Mouse (Mus musculus): ENCODE results near the gene Enoph1. TPM values are rescaled to one million over a fixed set of nuclear protein-coding genes. Genes with fewer than 3 reads are reported as not detected.

Gene Enoph1
- polyA plus RNA-seq, 1 experiment, result 8.2 TPM

GRCm38 (mm10) chr5:100046096-100046495 lies 6.3 kb downstream of the Enoph1 start:
- peaks cover 52% of the 10 kb centered on the region for H3K79me2 ChIP-seq (ENCODE audit: control insufficient read depth, insufficient read depth)
- H3K27me3 ChIP-seq (ENCODE audit: control insufficient read depth, insufficient read depth, insufficient read length), result no peaks in the 10 kb centered on the region
- no peak overlapping the region for H3ac ChIP-seq (ENCODE audit: control insufficient read depth, insufficient read length)
- H3K4me2 ChIP-seq (ENCODE audit: low read depth), result no peak overlapping the region
- H3K36me3 ChIP-seq (ENCODE audit: control insufficient read depth, insufficient read depth), result no peaks in the 10 kb centered on the region
- H3K4me3 ChIP-seq, result no peak overlapping the region
- TF ChIP-seq CEBPB (IDR thresholded peaks at IDR 0.05; ENCODE audit: insufficient read depth, poor library complexity, severe bottlenecking) (no peak), POLR2A (IDR thresholded peaks at IDR 0.05; ENCODE audit: insufficient read length, low read depth) (no peak), E2F4 (IDR thresholded peaks at IDR 0.05; ENCODE audit: insufficient read depth) (no peak), TCF12 (IDR thresholded peaks at IDR 0.05; ENCODE audit: insufficient read depth, poor library complexity, severe bottlenecking) (no peak), MYOD1 (IDR thresholded peaks at IDR 0.05; ENCODE audit: control insufficient read depth in 1 of 3, insufficient read length in 2 of 3, low read depth in 2 of 3) (no peak), SRF (IDR thresholded peaks at IDR 0.05; ENCODE audit: control insufficient read depth, insufficient read length, low read depth) (no peak)

DNA sequence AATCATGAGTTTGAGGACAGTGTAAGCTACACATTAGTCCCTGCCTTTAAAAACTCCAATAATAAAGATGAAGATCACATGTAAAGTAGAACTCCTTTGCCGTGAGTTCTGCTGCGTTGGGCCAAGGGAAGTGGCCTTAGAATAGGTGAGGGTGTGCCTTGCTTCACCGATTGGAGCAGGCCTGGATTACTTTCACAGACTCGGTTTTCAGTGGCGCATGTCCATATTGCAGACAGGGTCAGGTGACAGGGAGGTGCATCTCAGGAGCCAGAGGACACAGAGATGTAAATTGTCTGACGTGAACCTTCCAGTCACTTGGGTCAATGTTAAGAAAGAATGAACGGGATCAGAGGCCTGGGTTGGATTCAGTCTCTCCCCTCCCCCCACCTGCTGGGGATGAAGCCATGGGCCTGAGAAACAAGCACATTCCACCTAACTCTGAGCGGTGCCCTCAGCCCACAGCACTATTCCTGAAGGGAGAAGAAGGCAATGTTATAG lies 7.4 kb downstream of the Enoph1 start:
- Histone ChIP-seq H3K79me2 (ENCODE audit: control insufficient read depth, insufficient read depth) (peaks cover 41% of the 10 kb centered on the region), H3ac (ENCODE audit: control insufficient read depth, insufficient read length) (no peak overlapping the region), H3K4me3 (no peak overlapping the region), H3K4me2 (ENCODE audit: low read depth) (no peak overlapping the region), H3K27me3 (ENCODE audit: control insufficient read depth, insufficient read depth, insufficient read length) (no peaks in the 10 kb centered on the region), H3K36me3 (ENCODE audit: control insufficient read depth, insufficient read depth) (no peaks in the 10 kb centered on the region)
- TF ChIP-seq TCF3 (IDR thresholded peaks at IDR 0.05; ENCODE audit: insufficient read length, low read depth), result no peak
- TF ChIP-seq POLR2AphosphoS2 (IDR thresholded peaks at IDR 0.05; ENCODE audit: insufficient read length, low read depth), result no peak
- no peak for TF ChIP-seq USF1 (IDR thresholded peaks at IDR 0.05; ENCODE audit: low read depth)
- TF ChIP-seq POLR2A (IDR thresholded peaks at IDR 0.05; ENCODE audit: insufficient read length, low read depth), result no peak
- no peak for TF ChIP-seq MAX (IDR thresholded peaks at IDR 0.05; ENCODE audit: low read depth)
- no peak for TF ChIP-seq MYOD1 (IDR thresholded peaks at IDR 0.05; ENCODE audit: control insufficient read depth in 1 of 3, insufficient read length in 2 of 3, low read depth in 2 of 3)
- TF ChIP-seq MYOG (IDR thresholded peaks at IDR 0.05; ENCODE audit: control insufficient read depth in 1 of 3, insufficient read depth in 1 of 3, insufficient read length in 2 of 3, low read depth in 2 of 3), result no peak

GRCm38 (mm10) chr5:100047871-100048270 lies 8.1 kb downstream of the Enoph1 start:
- TF ChIP-seq POLR2AphosphoS2 (IDR thresholded peaks at IDR 0.05; ENCODE audit: insufficient read length, low read depth), result no peak
- no peak for TF ChIP-seq MYOD1 (IDR thresholded peaks at IDR 0.05; ENCODE audit: control insufficient read depth in 1 of 3, insufficient read length in 2 of 3, low read depth in 2 of 3)
- TF ChIP-seq TCF12 (IDR thresholded peaks at IDR 0.05; ENCODE audit: insufficient read depth, poor library complexity, severe bottlenecking), result no peak
- TF ChIP-seq TCF3 (IDR thresholded peaks at IDR 0.05; ENCODE audit: insufficient read length, low read depth), result no peak
- TF ChIP-seq REST (IDR thresholded peaks at IDR 0.05; ENCODE audit: insufficient read depth, insufficient read length), result no peak
- no peak for TF ChIP-seq POLR2A (IDR thresholded peaks at IDR 0.05; ENCODE audit: insufficient read length, low read depth)
- no peak for TF ChIP-seq MYOG (IDR thresholded peaks at IDR 0.05; ENCODE audit: control insufficient read depth in 1 of 3, insufficient read depth in 1 of 3, insufficient read length in 2 of 3, low read depth in 2 of 3)
- TF ChIP-seq USF1 (IDR thresholded peaks at IDR 0.05; ENCODE audit: low read depth), result no peak
- H3K79me2 ChIP-seq (ENCODE audit: control insufficient read depth, insufficient read depth), result peaks cover 36% of the 10 kb centered on the region
- H3ac ChIP-seq (ENCODE audit: control insufficient read depth, insufficient read length), result no peak overlapping the region
- no peak overlapping the region for H3K4me3 ChIP-seq
- no peaks in the 10 kb centered on the region for H3K36me3 ChIP-seq (ENCODE audit: control insufficient read depth, insufficient read depth)
- H3K27me3 ChIP-seq (ENCODE audit: control insufficient read depth, insufficient read depth, insufficient read length), result no peaks in the 10 kb centered on the region
- H3K4me2 ChIP-seq (ENCODE audit: low read depth), result no peak overlapping the region

GRCm38 (mm10) chr5:100049904-100050303 lies 10.1 kb downstream of the Enoph1 start:
- TF ChIP-seq USF1 (IDR thresholded peaks at IDR 0.05; ENCODE audit: low read depth), result no peak
- no peak for TF ChIP-seq POLR2A (IDR thresholded peaks at IDR 0.05; ENCODE audit: insufficient read length, low read depth)
- TF ChIP-seq MAX (IDR thresholded peaks at IDR 0.05; ENCODE audit: low read depth), result no peak
- no peak for TF ChIP-seq E2F4 (IDR thresholded peaks at IDR 0.05; ENCODE audit: insufficient read depth)
- TF ChIP-seq REST (IDR thresholded peaks at IDR 0.05; ENCODE audit: insufficient read depth, insufficient read length), result no peak
- TF ChIP-seq TCF12 (IDR thresholded peaks at IDR 0.05; ENCODE audit: insufficient read depth, poor library complexity, severe bottlenecking), result no peak
- TF ChIP-seq MYOG (IDR thresholded peaks at IDR 0.05; ENCODE audit: control insufficient read depth in 1 of 3, insufficient read depth in 1 of 3, insufficient read length in 2 of 3, low read depth in 2 of 3), result no peak
- no peak for TF ChIP-seq TCF3 (IDR thresholded peaks at IDR 0.05; ENCODE audit: insufficient read length, low read depth)
- TF ChIP-seq MYOD1 (IDR thresholded peaks at IDR 0.05; ENCODE audit: control insufficient read depth in 1 of 3, insufficient read length in 2 of 3, low read depth in 2 of 3), result no peak
- TF ChIP-seq POLR2AphosphoS2 (IDR thresholded peaks at IDR 0.05; ENCODE audit: insufficient read length, low read depth), result no peak
- no peak for TF ChIP-seq CEBPB (IDR thresholded peaks at IDR 0.05; ENCODE audit: insufficient read depth, poor library complexity, severe bottlenecking)
- no peak for TF ChIP-seq SRF (IDR thresholded peaks at IDR 0.05; ENCODE audit: control insufficient read depth, insufficient read length, low read depth)
- H3K4me2 ChIP-seq (ENCODE audit: low read depth), result no peak overlapping the region
- H3K36me3 ChIP-seq (ENCODE audit: control insufficient read depth, insufficient read depth), result no peaks in the 10 kb centered on the region
- no peaks in the 10 kb centered on the region for H3K27me3 ChIP-seq (ENCODE audit: control insufficient read depth, insufficient read depth, insufficient read length)
- H3K4me3 ChIP-seq, result no peak overlapping the region
- H3K79me2 ChIP-seq (ENCODE audit: control insufficient read depth, insufficient read depth), result peaks cover 27% of the 10 kb centered on the region
- no peak overlapping the region for H3ac ChIP-seq (ENCODE audit: control insufficient read depth, insufficient read length)

DNA sequence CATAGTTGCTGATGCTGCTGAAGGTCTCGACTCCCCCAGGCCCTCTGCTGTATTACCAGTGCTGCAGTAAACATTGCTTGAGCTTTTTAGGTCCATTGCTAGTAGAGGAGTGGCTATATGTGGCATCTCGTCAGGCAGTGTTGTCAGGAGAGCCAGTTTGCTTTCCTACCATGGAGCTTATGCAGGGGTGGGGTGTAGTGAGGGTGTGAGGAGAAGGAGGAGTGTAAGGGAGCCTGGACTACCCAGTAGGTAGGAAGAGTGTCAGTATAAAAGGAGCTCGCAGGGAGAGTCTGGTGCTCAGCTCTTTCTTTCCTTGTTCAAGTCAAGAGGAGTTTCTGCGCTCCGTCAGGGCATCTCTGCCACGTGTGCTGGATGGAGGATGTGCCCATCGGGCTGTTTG lies 12.9 kb downstream of the Enoph1 start:
- Histone ChIP-seq H3ac (ENCODE audit: control insufficient read depth, insufficient read length) (no peak overlapping the region), H3K27me3 (ENCODE audit: control insufficient read depth, insufficient read depth, insufficient read length) (no peaks in the 10 kb centered on the region), H3K36me3 (ENCODE audit: control insufficient read depth, insufficient read depth) (no peaks in the 10 kb centered on the region), H3K4me3 (no peak overlapping the region), H3K79me2 (ENCODE audit: control insufficient read depth, insufficient read depth) (peaks cover 15% of the 10 kb centered on the region), H3K4me2 (ENCODE audit: low read depth) (no peak overlapping the region)
- no peak for TF ChIP-seq CEBPB (IDR thresholded peaks at IDR 0.05; ENCODE audit: insufficient read depth, poor library complexity, severe bottlenecking)
- no peak for TF ChIP-seq REST (IDR thresholded peaks at IDR 0.05; ENCODE audit: insufficient read depth, insufficient read length)
- no peak for TF ChIP-seq MAX (IDR thresholded peaks at IDR 0.05; ENCODE audit: low read depth)
- TF ChIP-seq USF1 (IDR thresholded peaks at IDR 0.05; ENCODE audit: low read depth), result no peak
- no peak for TF ChIP-seq MYOD1 (IDR thresholded peaks at IDR 0.05; ENCODE audit: control insufficient read depth in 1 of 3, insufficient read length in 2 of 3, low read depth in 2 of 3)
- TF ChIP-seq SRF (IDR thresholded peaks at IDR 0.05; ENCODE audit: control insufficient read depth, insufficient read length, low read depth), result no peak
- TF ChIP-seq POLR2A (IDR thresholded peaks at IDR 0.05; ENCODE audit: insufficient read length, low read depth), result no peak
- no peak for TF ChIP-seq TCF12 (IDR thresholded peaks at IDR 0.05; ENCODE audit: insufficient read depth, poor library complexity, severe bottlenecking)
- TF ChIP-seq TCF3 (IDR thresholded peaks at IDR 0.05; ENCODE audit: insufficient read length, low read depth), result no peak
- no peak for TF ChIP-seq POLR2AphosphoS2 (IDR thresholded peaks at IDR 0.05; ENCODE audit: insufficient read length, low read depth)
- TF ChIP-seq MYOG (IDR thresholded peaks at IDR 0.05; ENCODE audit: control insufficient read depth in 1 of 3, insufficient read depth in 1 of 3, insufficient read length in 2 of 3, low read depth in 2 of 3), result no peak
- TF ChIP-seq E2F4 (IDR thresholded peaks at IDR 0.05; ENCODE audit: insufficient read depth), result no peak
